Mouse (Mus musculus): ENCODE results near the gene Il10rb. TPM values are rescaled to one million over a fixed set of nuclear protein-coding genes. Genes with fewer than 3 reads are reported as not detected.

Gene Il10rb
- polyA plus RNA-seq, 1 experiment, result 13.7 TPM

- Histone ChIP-seq H3K27me3 (ENCODE audit: control insufficient read depth, insufficient read depth, insufficient read length) (no peaks in the 10 kb centered on the region), H3ac (ENCODE audit: control insufficient read depth, insufficient read length) (no peak overlapping the region), H3K79me2 (ENCODE audit: control insufficient read depth, insufficient read depth) (no peaks in the 10 kb centered on the region), H3K36me3 (ENCODE audit: control insufficient read depth, insufficient read depth) (no peaks in the 10 kb centered on the region), H3K4me3 (no peak overlapping the region), H3K4me2 (ENCODE audit: low read depth) (no peak overlapping the region)
- TF ChIP-seq TCF12 (IDR thresholded peaks at IDR 0.05; ENCODE audit: insufficient read depth, poor library complexity, severe bottlenecking), result no peak
- TF ChIP-seq USF1 (IDR thresholded peaks at IDR 0.05; ENCODE audit: low read depth), result no peak
- no peak for TF ChIP-seq TCF3 (IDR thresholded peaks at IDR 0.05; ENCODE audit: insufficient read length, low read depth)
- no peak for TF ChIP-seq REST (IDR thresholded peaks at IDR 0.05; ENCODE audit: insufficient read depth, insufficient read length)
- no peak for TF ChIP-seq MAX (IDR thresholded peaks at IDR 0.05; ENCODE audit: low read depth)
- TF ChIP-seq POLR2A (IDR thresholded peaks at IDR 0.05; ENCODE audit: insufficient read length, low read depth), result no peak
- TF ChIP-seq E2F4 (IDR thresholded peaks at IDR 0.05; ENCODE audit: insufficient read depth), result no peak
- no peak for TF ChIP-seq SRF (IDR thresholded peaks at IDR 0.05; ENCODE audit: control insufficient read depth, insufficient read length, low read depth)
Measured at GRCm38 (mm10) chr16:91461773-91462181, 55.8 kb downstream of the Il10rb start.

DNA sequence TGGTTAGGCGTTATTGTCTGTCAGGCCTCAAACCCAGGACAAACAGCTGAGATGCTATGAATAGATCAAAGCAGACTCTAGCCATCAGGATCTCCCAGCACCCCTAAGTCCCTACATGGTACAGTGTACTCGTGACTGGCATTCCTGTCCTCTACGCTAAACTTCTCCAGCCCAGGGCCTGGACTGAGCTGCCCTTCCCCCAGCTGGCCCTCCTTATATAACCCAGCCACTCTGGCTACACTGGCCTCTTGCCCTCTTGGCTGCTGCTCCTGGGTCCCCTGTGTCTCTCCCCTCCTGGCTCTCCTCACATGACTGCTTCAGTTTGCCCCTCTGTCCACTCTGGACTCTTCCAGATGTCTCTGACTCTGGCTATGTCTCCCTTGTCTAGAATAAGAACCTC is 56.7 kb downstream of the Il10rb start:
- Histone ChIP-seq H3K79me2 (ENCODE audit: control insufficient read depth, insufficient read depth) (no peaks in the 10 kb centered on the region), H3K36me3 (ENCODE audit: control insufficient read depth, insufficient read depth) (no peaks in the 10 kb centered on the region), H3ac (ENCODE audit: control insufficient read depth, insufficient read length) (no peak overlapping the region), H3K4me3 (no peak overlapping the region), H3K27me3 (ENCODE audit: control insufficient read depth, insufficient read depth, insufficient read length) (no peaks in the 10 kb centered on the region), H3K4me2 (ENCODE audit: low read depth) (no peak overlapping the region)
- no peak for TF ChIP-seq POLR2A (IDR thresholded peaks at IDR 0.05; ENCODE audit: insufficient read length, low read depth)
- no peak for TF ChIP-seq E2F4 (IDR thresholded peaks at IDR 0.05; ENCODE audit: insufficient read depth)
- no peak for TF ChIP-seq SRF (IDR thresholded peaks at IDR 0.05; ENCODE audit: control insufficient read depth, insufficient read length, low read depth)
- TF ChIP-seq TCF12 (IDR thresholded peaks at IDR 0.05; ENCODE audit: insufficient read depth, poor library complexity, severe bottlenecking), result no peak
- TF ChIP-seq POLR2AphosphoS2 (IDR thresholded peaks at IDR 0.05; ENCODE audit: insufficient read length, low read depth), result no peak
- no peak for TF ChIP-seq REST (IDR thresholded peaks at IDR 0.05; ENCODE audit: insufficient read depth, insufficient read length)
- no peak for TF ChIP-seq CEBPB (IDR thresholded peaks at IDR 0.05; ENCODE audit: insufficient read depth, poor library complexity, severe bottlenecking)

- H3K4me2 ChIP-seq (ENCODE audit: low read depth), result no peak overlapping the region
- no peak overlapping the region for H3ac ChIP-seq (ENCODE audit: control insufficient read depth, insufficient read length)
- no peaks in the 10 kb centered on the region for H3K79me2 ChIP-seq (ENCODE audit: control insufficient read depth, insufficient read depth)
- H3K4me3 ChIP-seq, result no peak overlapping the region
- TF ChIP-seq MAX (IDR thresholded peaks at IDR 0.05; ENCODE audit: low read depth) (no peak), TCF3 (IDR thresholded peaks at IDR 0.05; ENCODE audit: insufficient read length, low read depth) (no peak), SRF (IDR thresholded peaks at IDR 0.05; ENCODE audit: control insufficient read depth, insufficient read length, low read depth) (no peak), REST (IDR thresholded peaks at IDR 0.05; ENCODE audit: insufficient read depth, insufficient read length) (no peak), USF1 (IDR thresholded peaks at IDR 0.05; ENCODE audit: low read depth) (no peak), TCF12 (IDR thresholded peaks at IDR 0.05; ENCODE audit: insufficient read depth, poor library complexity, severe bottlenecking) (no peak)
- H3K36me3 ChIP-seq (ENCODE audit: control insufficient read depth, insufficient read depth), result no peaks in the 10 kb centered on the region
- no peaks in the 10 kb centered on the region for H3K27me3 ChIP-seq (ENCODE audit: control insufficient read depth, insufficient read depth, insufficient read length)
Measured at GRCm38 (mm10) chr16:91463400-91463799, 57.4 kb downstream of the Il10rb start.

DNA sequence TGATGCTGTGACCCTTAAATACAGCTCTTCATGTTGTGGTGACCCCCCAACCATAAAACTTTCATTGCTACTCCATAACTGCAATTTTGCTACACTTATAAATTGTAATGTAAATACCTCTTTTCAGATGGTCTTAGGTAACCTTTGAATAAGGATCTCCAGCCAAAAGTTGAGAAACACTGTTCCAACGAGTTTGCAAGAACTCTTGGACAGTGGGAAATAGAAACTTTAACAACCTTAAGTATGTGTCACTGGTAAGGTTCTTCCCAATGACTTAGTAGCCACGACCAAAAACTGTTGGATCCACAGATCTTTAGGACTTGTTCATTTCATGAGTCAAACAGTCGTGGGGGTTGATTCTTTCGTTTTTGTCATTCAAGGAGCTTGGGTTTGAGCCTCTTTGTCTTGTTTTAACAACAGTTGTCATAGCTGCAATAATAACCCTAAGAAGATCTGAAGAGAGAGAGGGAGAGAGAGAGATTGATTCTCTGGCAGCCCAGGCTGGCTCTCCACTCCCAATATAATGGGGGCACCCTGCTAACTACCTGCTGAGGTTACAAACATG is 58.0 kb downstream of the Il10rb start:
- TF ChIP-seq USF1 (IDR thresholded peaks at IDR 0.05; ENCODE audit: low read depth) (no peak), MYOD1 (IDR thresholded peaks at IDR 0.05; ENCODE audit: control insufficient read depth in 1 of 3, insufficient read length in 2 of 3, low read depth in 2 of 3) (no peak), E2F4 (IDR thresholded peaks at IDR 0.05; ENCODE audit: insufficient read depth) (no peak), CEBPB (IDR thresholded peaks at IDR 0.05; ENCODE audit: insufficient read depth, poor library complexity, severe bottlenecking) (no peak), POLR2AphosphoS2 (IDR thresholded peaks at IDR 0.05; ENCODE audit: insufficient read length, low read depth) (no peak), REST (IDR thresholded peaks at IDR 0.05; ENCODE audit: insufficient read depth, insufficient read length) (no peak), TCF3 (IDR thresholded peaks at IDR 0.05; ENCODE audit: insufficient read length, low read depth) (no peak)

DNA sequence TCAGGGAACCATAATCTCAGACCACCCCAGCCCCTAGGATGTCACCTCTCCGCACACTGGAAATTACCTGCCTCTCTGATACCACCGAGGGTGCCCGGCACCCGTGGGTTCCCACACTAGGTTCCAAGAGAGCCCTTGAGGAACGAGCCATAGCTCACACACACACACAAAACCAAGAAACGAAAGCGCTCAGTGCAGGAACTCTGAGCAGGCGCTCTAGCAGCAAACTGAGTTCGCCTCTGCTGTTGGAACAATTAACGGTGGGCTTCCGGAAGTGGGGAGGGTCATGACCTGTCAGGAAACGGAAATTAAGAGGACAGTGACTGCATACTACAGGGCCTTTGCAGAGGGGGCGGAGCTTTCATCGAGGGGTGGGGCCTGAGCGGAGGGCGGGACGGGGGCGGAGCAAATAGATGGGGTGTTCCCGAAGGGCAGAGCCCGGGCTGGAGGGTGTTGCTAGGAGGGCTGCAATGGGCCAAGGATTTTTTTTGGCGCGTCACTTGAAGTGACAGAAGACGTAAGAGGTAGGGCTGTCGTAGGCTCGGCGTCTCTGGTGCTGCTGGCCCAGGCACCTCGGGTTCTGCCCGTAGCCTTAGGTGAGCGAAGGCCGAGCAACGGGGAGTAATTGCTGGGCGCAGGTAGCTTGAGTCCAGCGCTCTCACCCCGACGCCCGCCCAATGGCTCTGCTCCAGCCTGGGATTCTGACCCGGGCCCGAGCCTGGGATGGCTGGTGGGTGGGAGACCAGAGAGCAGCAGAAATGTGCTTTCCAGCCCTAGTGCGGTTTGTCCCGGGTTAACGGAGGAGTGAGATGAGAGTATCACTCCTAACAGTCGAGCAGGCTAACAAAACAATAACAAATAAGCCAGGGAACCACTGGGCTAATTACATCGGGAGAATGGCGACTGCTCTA is 58.9 kb downstream of the Il10rb start:
- no peaks in the 10 kb centered on the region for H3K36me3 ChIP-seq (ENCODE audit: control insufficient read depth, insufficient read depth)
- peak overlapping the region; percentile 75 for H3K4me2 ChIP-seq (ENCODE audit: low read depth)
- H3K4me3 ChIP-seq, result peak overlapping the region; percentile 35
- no peak overlapping the region for H3ac ChIP-seq (ENCODE audit: control insufficient read depth, insufficient read length)
- no peaks in the 10 kb centered on the region for H3K79me2 ChIP-seq (ENCODE audit: control insufficient read depth, insufficient read depth)
- H3K27me3 ChIP-seq (ENCODE audit: control insufficient read depth, insufficient read depth, insufficient read length), result no peaks in the 10 kb centered on the region
- TF ChIP-seq E2F4 (IDR thresholded peaks at IDR 0.05; ENCODE audit: insufficient read depth) (peak; percentile 42), SRF (IDR thresholded peaks at IDR 0.05; ENCODE audit: control insufficient read depth, insufficient read length, low read depth) (no peak)

More for the DNA sequence above, 58.0 kb downstream of the Il10rb start:
- Histone ChIP-seq H3K4me2 (ENCODE audit: low read depth) (peak overlapping the region; percentile 62), H3K27me3 (ENCODE audit: control insufficient read depth, insufficient read depth, insufficient read length) (no peaks in the 10 kb centered on the region), H3K36me3 (ENCODE audit: control insufficient read depth, insufficient read depth) (no peaks in the 10 kb centered on the region), H3K79me2 (ENCODE audit: control insufficient read depth, insufficient read depth) (no peaks in the 10 kb centered on the region), H3ac (ENCODE audit: control insufficient read depth, insufficient read length) (no peak overlapping the region), H3K4me3 (peak overlapping the region; percentile 35)
